Mouse (Mus musculus): ENCODE results near the gene Cmip. TPM values are rescaled to one million over a fixed set of nuclear protein-coding genes. Genes with fewer than 3 reads are reported as not detected.
A peak's percentile ranks its signal among the peaks of the same experiment; 100 is the strongest.

Cmip gene
- polyA plus RNA-seq, 1 experiment from 2014 or later = 9.4 TPM

- Histone ChIP-seq H3K9ac (no peak overlapping the region), H3K9me3 (replicated peaks) (no peaks in the 10 kb centered on the region), H3K4me2 (no peak overlapping the region), H3K36me3 (no peaks in the 10 kb centered on the region), H3K4me3 (no peak overlapping the region), H3K27ac (no peak overlapping the region), H3K27me3 (no peaks in the 10 kb centered on the region), H3K4me1 (replicated peaks) (peaks cover 23% of the 10 kb centered on the region)
- no peak for ATAC-seq (replicated peaks; ENCODE audit: insufficient number of reproducible peaks, insufficient read depth, low FRiP score, low read depth)
- WGBS = 80% methylated on average over 9 of the region's 9 CpGs
Observed at GRCm38 (mm10) chr8:117329167-117329566, 72.3 kb downstream of the Cmip start.

GRCm38 (mm10) chr8:117329903-117330302 lies 73.0 kb downstream of the Cmip start:
- H3K36me3 ChIP-seq = no peaks in the 10 kb centered on the region
- ATAC-seq (replicated peaks; ENCODE audit: insufficient number of reproducible peaks, insufficient read depth, low FRiP score, low read depth) = no peak
- H3K9ac ChIP-seq = no peak overlapping the region
- H3K27me3 ChIP-seq = no peaks in the 10 kb centered on the region
- no peak overlapping the region for H3K4me2 ChIP-seq
- H3K27ac ChIP-seq = no peak overlapping the region
- WGBS = 55% methylated on average over 2 of the region's 2 CpGs
- peaks cover 30% of the 10 kb centered on the region for H3K4me1 ChIP-seq (replicated peaks)
- no peaks in the 10 kb centered on the region for H3K9me3 ChIP-seq (replicated peaks)
- H3K4me3 ChIP-seq = no peak overlapping the region

- ATAC-seq (replicated peaks; ENCODE audit: insufficient number of reproducible peaks, insufficient read depth, low FRiP score, low read depth) = no peak
- no peak overlapping the region for H3K27ac ChIP-seq
- no peak overlapping the region for H3K9ac ChIP-seq
- no peaks in the 10 kb centered on the region for H3K27me3 ChIP-seq
- H3K4me3 ChIP-seq = no peak overlapping the region
- no peak overlapping the region for H3K4me2 ChIP-seq
- H3K36me3 ChIP-seq = no peaks in the 10 kb centered on the region
- no peaks in the 10 kb centered on the region for H3K9me3 ChIP-seq (replicated peaks)
- H3K4me1 ChIP-seq (replicated peaks) = peaks cover 34% of the 10 kb centered on the region
- WGBS = 77% methylated on average over 27 of the region's 27 CpGs
Observed at GRCm38 (mm10) chr8:117332229-117333010, 75.6 kb downstream of the Cmip start.

GRCm38 (mm10) chr8:117333619-117334018 lies 76.8 kb downstream of the Cmip start:
- H3K4me1 ChIP-seq (replicated peaks) = peaks cover 36% of the 10 kb centered on the region
- H3K9ac ChIP-seq = no peak overlapping the region
- ATAC-seq (replicated peaks; ENCODE audit: insufficient number of reproducible peaks, insufficient read depth, low FRiP score, low read depth) = no peak
- no peaks in the 10 kb centered on the region for H3K9me3 ChIP-seq (replicated peaks)
- H3K4me2 ChIP-seq = no peak overlapping the region
- WGBS = 65% methylated on average over 6 of the region's 6 CpGs
- H3K27me3 ChIP-seq = no peaks in the 10 kb centered on the region
- H3K4me3 ChIP-seq = no peak overlapping the region
- H3K27ac ChIP-seq = no peak overlapping the region
- H3K36me3 ChIP-seq = no peaks in the 10 kb centered on the region

GRCm38 (mm10) chr8:117334058-117334747 lies 77.3 kb downstream of the Cmip start:
- Histone ChIP-seq H3K4me1 (replicated peaks) (peaks cover 38% of the 10 kb centered on the region), H3K4me2 (no peak overlapping the region), H3K27ac (peak overlapping the region; percentile 48; the same call in 1 of the 2 replicates)

GRCm38 (mm10) chr8:117334748-117335393 lies 78.0 kb downstream of the Cmip start:
- H3K4me1 ChIP-seq (replicated peaks) = peaks cover 44% of the 10 kb centered on the region
- peak overlapping the region; percentile 48; the same call in 1 of the 2 replicates for H3K27ac ChIP-seq
- no peak overlapping the region for H3K9ac ChIP-seq
- ATAC-seq (replicated peaks; ENCODE audit: insufficient number of reproducible peaks, insufficient read depth, low FRiP score, low read depth) = no peak; the same call in 1 of the 2 replicates
- no peak overlapping the region for H3K4me3 ChIP-seq
- H3K27me3 ChIP-seq = no peaks in the 10 kb centered on the region
- no peak overlapping the region for H3K4me2 ChIP-seq
- H3K36me3 ChIP-seq = no peaks in the 10 kb centered on the region
- 52% methylated on average over 14 of the region's 14 CpGs for WGBS
- H3K9me3 ChIP-seq (replicated peaks) = no peaks in the 10 kb centered on the region

More at GRCm38 (mm10) chr8:117334058-117334747, 77.3 kb downstream of the Cmip start:
- 60% methylated on average over 10 of the region's 10 CpGs for WGBS
- H3K27me3 ChIP-seq = no peaks in the 10 kb centered on the region
- no peaks in the 10 kb centered on the region for H3K9me3 ChIP-seq (replicated peaks)
- H3K4me3 ChIP-seq = no peak overlapping the region
- no peak overlapping the region for H3K9ac ChIP-seq
- no peaks in the 10 kb centered on the region for H3K36me3 ChIP-seq
- no peak for ATAC-seq (replicated peaks; ENCODE audit: insufficient number of reproducible peaks, insufficient read depth, low FRiP score, low read depth)

- Histone ChIP-seq H3K4me3 (no peak overlapping the region), H3K36me3 (no peaks in the 10 kb centered on the region), H3K27me3 (no peaks in the 10 kb centered on the region), H3K4me1 (replicated peaks) (peaks cover 48% of the 10 kb centered on the region), H3K4me2 (no peak overlapping the region), H3K9ac (no peak overlapping the region), H3K9me3 (replicated peaks) (no peaks in the 10 kb centered on the region), H3K27ac (no peak overlapping the region)
- 54% methylated on average over 8 of the region's 8 CpGs for WGBS
- ATAC-seq (replicated peaks; ENCODE audit: insufficient number of reproducible peaks, insufficient read depth, low FRiP score, low read depth) = no peak
Observed at GRCm38 (mm10) chr8:117335423-117335822, 78.6 kb downstream of the Cmip start.

GRCm38 (mm10) chr8:117337188-117337587 lies 80.3 kb downstream of the Cmip start:
- Histone ChIP-seq H3K27me3 (no peaks in the 10 kb centered on the region), H3K4me2 (no peak overlapping the region), H3K27ac (no peak overlapping the region), H3K9me3 (replicated peaks) (no peaks in the 10 kb centered on the region), H3K4me1 (replicated peaks) (peaks cover 54% of the 10 kb centered on the region), H3K4me3 (no peak overlapping the region), H3K9ac (no peak overlapping the region), H3K36me3 (no peaks in the 10 kb centered on the region)
- ATAC-seq (replicated peaks; ENCODE audit: insufficient number of reproducible peaks, insufficient read depth, low FRiP score, low read depth) = no peak
- 81% methylated on average over 3 of the region's 3 CpGs for WGBS

GRCm38 (mm10) chr8:117338678-117339077 lies 81.8 kb downstream of the Cmip start:
- no peak overlapping the region for H3K4me2 ChIP-seq
- no peaks in the 10 kb centered on the region for H3K36me3 ChIP-seq
- H3K4me3 ChIP-seq = no peak overlapping the region
- H3K27ac ChIP-seq = no peak overlapping the region
- H3K9me3 ChIP-seq (replicated peaks) = no peaks in the 10 kb centered on the region
- WGBS = 53% methylated on average over 2 of the region's 2 CpGs
- H3K4me1 ChIP-seq (replicated peaks) = peaks cover 55% of the 10 kb centered on the region
- H3K9ac ChIP-seq = no peak overlapping the region
- no peak for ATAC-seq (replicated peaks; ENCODE audit: insufficient number of reproducible peaks, insufficient read depth, low FRiP score, low read depth)
- H3K27me3 ChIP-seq = no peaks in the 10 kb centered on the region

GRCm38 (mm10) chr8:117339296-117339957 lies 82.6 kb downstream of the Cmip start:
- Histone ChIP-seq H3K4me1 (replicated peaks) (peaks cover 53% of the 10 kb centered on the region), H3K27me3 (no peaks in the 10 kb centered on the region), H3K27ac (peak overlapping the region; percentile 29; the same call in 1 of the 2 replicates), H3K9me3 (replicated peaks) (no peaks in the 10 kb centered on the region), H3K4me3 (no peak overlapping the region), H3K9ac (no peak overlapping the region), H3K36me3 (no peaks in the 10 kb centered on the region), H3K4me2 (0 out of 2 replicates have a peak overlapping the region, but pooled peaks have one; percentile 2)
- WGBS = 35% methylated on average over 19 of the region's 19 CpGs
- ATAC-seq (replicated peaks; ENCODE audit: insufficient number of reproducible peaks, insufficient read depth, low FRiP score, low read depth) = no peak

All from heart, embryonic 15.5 days (tissue).